29 mouse cellular contexts compared by ENCODE assay signal in the genomic region with DNA sequence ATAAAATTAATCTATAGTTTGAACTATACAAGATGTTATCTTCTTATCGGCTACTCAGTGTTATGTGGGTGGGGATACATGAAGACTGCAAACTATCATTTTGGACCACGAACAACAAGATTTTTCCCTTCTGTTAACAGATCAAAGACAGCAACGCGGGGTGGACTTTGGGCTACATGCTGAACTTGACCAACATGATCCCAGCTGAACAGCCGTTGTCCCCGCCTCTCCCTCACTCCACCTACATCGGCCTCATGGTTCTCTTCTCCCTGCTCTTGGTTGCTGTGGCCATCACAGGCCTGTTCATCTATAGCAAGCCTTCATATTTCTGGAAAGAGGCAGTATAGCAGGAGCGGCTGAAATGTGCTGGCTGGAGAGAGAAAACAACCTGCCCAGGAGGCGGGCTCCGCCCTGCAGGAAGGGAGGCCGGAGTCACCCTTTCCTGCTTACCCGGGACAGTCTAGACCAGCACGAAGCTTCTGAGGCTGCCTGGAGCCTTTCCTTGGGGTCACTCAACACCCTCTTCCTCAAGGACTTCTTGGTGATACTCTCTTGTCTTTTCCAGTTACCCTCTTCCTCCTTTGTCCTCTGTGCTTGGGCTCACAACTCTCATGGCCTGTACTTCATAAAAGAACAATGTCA. TPM values are rescaled to one million over a fixed set of nuclear protein-coding genes. Genes with fewer than 3 reads are reported as not detected.
DNase-seq lines count a peak whose midpoint lies in the region; ATAC-seq and TF ChIP-seq lines count a peak whose summit lies in the region.
"Had no signal": no experiment of that assay in that cellular context is flagged by ENCODE, and none has a peak within 500 bp of the region (broad histone marks: within the 10 kb centered on the region; RNA-seq: fewer than 3 reads in every experiment).

No protein-coding gene starts in this region.

- H3K4me3 ChIP-seq in hindbrain, embryonic 10.5 days: no peak overlapping the region
- H3K4me3 ChIP-seq in hindbrain, embryonic 14.5 days (replicated peaks; ENCODE audit: low read length): no peak overlapping the region
- no peak overlapping the region for H3K4me3 ChIP-seq in testis, adult 2 months (ENCODE audit: control insufficient read depth, low read depth, low read length)
- no peak overlapping the region for H3K4me3 ChIP-seq in liver, embryonic 16.5 days (ENCODE audit: low read depth, low read length)
- H3K4me3 ChIP-seq: forebrain, embryonic 13.5 days; heart, embryonic 12.5 days; kidney, embryonic 15.5 days; limb, embryonic 13.5 days; midbrain, embryonic 10.5 days; midbrain, embryonic 15.5 days; neural tube, embryonic 15.5 days had no signal

- H3K27me3 ChIP-seq in hindbrain, embryonic 10.5 days (ENCODE audit: insufficient read depth, poor library complexity, severe bottlenecking): no peaks in the 10 kb centered on the region
- no peaks in the 10 kb centered on the region for H3K27me3 ChIP-seq in hindbrain, embryonic 14.5 days (ENCODE audit: control insufficient read depth, insufficient read depth, low read length)
- no peaks in the 10 kb centered on the region for H3K27me3 ChIP-seq in testis, adult 2 months (ENCODE audit: control insufficient read depth, insufficient read depth, low read length)
- no peaks in the 10 kb centered on the region for H3K27me3 ChIP-seq in liver, embryonic 16.5 days (ENCODE audit: control insufficient read depth, insufficient read depth, low read depth, low read length)
- H3K27me3 ChIP-seq: forebrain, embryonic 13.5 days; heart, embryonic 12.5 days; kidney, embryonic 15.5 days; limb, embryonic 13.5 days; midbrain, embryonic 15.5 days; neural tube, embryonic 15.5 days had no signal

- peak overlapping the region; percentile 12; the same call in 1 of the 2 replicates for H3K27ac ChIP-seq in hindbrain, embryonic 10.5 days
- no peak overlapping the region for H3K27ac ChIP-seq in hindbrain, embryonic 14.5 days
- peak overlapping the region; percentile 12; the same call in 1 of the 2 replicates for H3K27ac ChIP-seq in testis, adult 2 months (ENCODE audit: control insufficient read depth, insufficient read depth, low read depth, low read length)
- no peak overlapping the region for H3K27ac ChIP-seq in liver, embryonic 16.5 days (ENCODE audit: low read length)
- H3K27ac ChIP-seq: forebrain, embryonic 13.5 days; hindbrain, postnatal 0 days; kidney, embryonic 15.5 days; limb, embryonic 13.5 days; midbrain, embryonic 10.5 days; midbrain, embryonic 15.5 days; neural tube, embryonic 15.5 days had no signal

- DNase-seq in hindbrain, embryonic 10.5 days (ENCODE audit: low spot score): no peak
- no peak for DNase-seq in hindbrain, embryonic 14.5 days (ENCODE audit: low spot score)
- DNase-seq in testis, postnatal 10 days (ENCODE audit: low spot score): no peak
- DNase-seq in spleen, postnatal 14 days (ENCODE audit: low spot score in 2 of 2): no peak
- DNase-seq in cerebellum, adult 8-10 months: no peak
- DNase-seq: adrenal gland, adult 8-10 months; cerebellum, adult 9-10 months; cerebellum, postnatal 36 days; gastrocnemius, postnatal 14 days; heart, adult 18-20 months; heart, postnatal 10 days; kidney, adult 18-20 months; kidney, postnatal 25 days; lung, adult 2 months; lung, postnatal 14 days; retina, postnatal 1 day; right cerebral cortex, postnatal 14 days; thymus, postnatal 14 days had no signal

- WGBS in hindbrain, embryonic 10.5 days: 87% methylated on average over 13 of the region's 13 CpGs
- 88% methylated on average over 13 of the region's 13 CpGs for WGBS in hindbrain, embryonic 14.5 days
- 59% methylated on average over 13 of the region's 13 CpGs for WGBS in liver, embryonic 16.5 days (ENCODE audit: insufficient replicate concordance)

- no peaks in the 10 kb centered on the region for H3K9me3 ChIP-seq in hindbrain, embryonic 10.5 days
- no peaks in the 10 kb centered on the region for H3K9me3 ChIP-seq in hindbrain, embryonic 14.5 days (ENCODE audit: control insufficient read depth, low read length)
- H3K9me3 ChIP-seq in liver, embryonic 16.5 days (replicated peaks; ENCODE audit: control insufficient read depth, low read length): no peaks in the 10 kb centered on the region
- H3K9me3 ChIP-seq: forebrain, embryonic 13.5 days; heart, embryonic 12.5 days; kidney, embryonic 15.5 days; limb, embryonic 13.5 days; midbrain, embryonic 10.5 days; midbrain, embryonic 15.5 days; neural tube, embryonic 15.5 days had no signal

- no peak overlapping the region for H3K4me2 ChIP-seq in hindbrain, embryonic 14.5 days (replicated peaks)
- no peak overlapping the region for H3K4me2 ChIP-seq in liver, embryonic 16.5 days (ENCODE audit: low read depth, low read length)
- H3K4me2 ChIP-seq: forebrain, embryonic 13.5 days; heart, embryonic 12.5 days; kidney, embryonic 15.5 days; limb, embryonic 13.5 days; midbrain, embryonic 15.5 days; neural tube, embryonic 15.5 days had no signal

- ATAC-seq in hindbrain, embryonic 14.5 days (ENCODE audit: low FRiP score): no peak
- ATAC-seq in liver, embryonic 16.5 days (ENCODE audit: low read depth): 0 out of 2 replicates have a peak, but pooled peaks have one; percentile 27
- no peak for ATAC-seq in inflammation-experienced regulatory T-cells, adult 6 months
- ATAC-seq: forebrain, embryonic 13.5 days; hindbrain, postnatal 0 days; midbrain, embryonic 15.5 days had no signal

- TF ChIP-seq CTCF in testis, adult 2 months (IDR thresholded peaks at IDR 0.05; ENCODE audit: control insufficient read depth, insufficient read depth, insufficient replicate concordance, low read depth, low read length): no peak

- peaks cover 17% of the 10 kb centered on the region for H3K4me1 ChIP-seq in hindbrain, embryonic 10.5 days (replicated peaks)
- peaks cover 11% of the 10 kb centered on the region for H3K4me1 ChIP-seq in hindbrain, embryonic 14.5 days (replicated peaks; ENCODE audit: control insufficient read depth, insufficient read depth, low read length)
- peaks cover 8% of the 10 kb centered on the region for H3K4me1 ChIP-seq in testis, adult 2 months (ENCODE audit: control insufficient read depth, insufficient read depth, low read length)
- no peaks in the 10 kb centered on the region for H3K4me1 ChIP-seq in liver, embryonic 16.5 days (ENCODE audit: control insufficient read depth, low read depth, low read length)

- H3K36me3 ChIP-seq in hindbrain, embryonic 10.5 days: no peaks in the 10 kb centered on the region
- H3K36me3 ChIP-seq in hindbrain, embryonic 14.5 days (replicated peaks; ENCODE audit: control insufficient read depth, insufficient read depth): no peaks in the 10 kb centered on the region
- H3K36me3 ChIP-seq in testis, adult 2 months (ENCODE audit: control insufficient read depth, insufficient read depth, low read length): no peaks in the 10 kb centered on the region
- H3K36me3 ChIP-seq in liver, embryonic 16.5 days (ENCODE audit: control insufficient read depth, insufficient read depth): no peaks in the 10 kb centered on the region
- H3K36me3 ChIP-seq: heart, embryonic 12.5 days; kidney, embryonic 15.5 days; limb, embryonic 13.5 days; midbrain, embryonic 10.5 days; midbrain, embryonic 15.5 days; neural tube, embryonic 15.5 days had no signal

- H3K9ac ChIP-seq in hindbrain, embryonic 14.5 days: no peak overlapping the region
- no peak overlapping the region for H3K9ac ChIP-seq in liver, embryonic 16.5 days (ENCODE audit: low read depth, low read length)
- H3K9ac ChIP-seq: forebrain, embryonic 13.5 days; heart, embryonic 12.5 days; kidney, embryonic 15.5 days; limb, embryonic 13.5 days; midbrain, embryonic 15.5 days; neural tube, embryonic 15.5 days had no signal

- no peak for TF ChIP-seq POLR2A in testis, adult 2 months (IDR thresholded peaks at IDR 0.05; ENCODE audit: control insufficient read depth, low read depth, low read length)

RNA-seq across cellular contexts. Expression of a gene that starts 9.7 kb away (rescaled TPM):
- 0.20 and 0.55 TPM in 2 replicates for polyA plus RNA-seq in hindbrain, embryonic 10.5 days (2016; fragmentation: Nextera tagmentation; extraction: Ambion mirVana)
- polyA plus RNA-seq in hindbrain, embryonic 14.5 days (2014; fragmentation: Nextera tagmentation; extraction: Ambion mirVana): 0.55 TPM in 1 of 2 replicates, not detected in the other
- 10.7 and 11.3 TPM in 2 replicates for polyA plus RNA-seq in testis, adult 2 months (2012; rRNA removed)
- 0.72 and 0.95 TPM in 2 replicates for polyA plus RNA-seq in liver, embryonic 16.5 days (2015; fragmentation: Nextera tagmentation; extraction: Ambion mirVana)
- polyA plus RNA-seq in inflammation-experienced regulatory T-cells, adult 6 months (2017; shearing (Covaris generic)): under 1 TPM in 2 of 3 experiments, not detected in 1; 0.13 to 0.15 TPM
- polyA plus RNA-seq: midbrain, embryonic 15.5 days had no signal

Comparison
In these comparisons a context has a peak if more than half of its experiments do, and no peak if none do; other contexts are left out.
1. H3K27ac ChIP-seq: peak in hindbrain, embryonic 10.5 days (single experiment) and testis, adult 2 months (single experiment); none in hindbrain, embryonic 14.5 days (single experiment) and liver, embryonic 16.5 days (single experiment).